Mouse (Mus musculus) forebrain, embryonic 14.5 days (tissue): ENCODE results near the gene Ush2a. TPM values are rescaled to one million over a fixed set of nuclear protein-coding genes. Genes with fewer than 3 reads are reported as not detected.

ENCODE experiments used
- ATAC-seq: fragments of 200-750 bp; cut with Nextera tagmentation; 2 replicates; pipeline ENCODE4 v1.8.0; 2017; ENCODE audit warnings: mild to moderate bottlenecking, moderate library complexity
- DNase-seq: peaks from one replicate; pipeline ENCODE4 v3.0.0-alpha.2; 2015; ENCODE audit warnings: low spot score
- H3K27ac ChIP-seq: fragments of 300-500 bp; sonication (generic); 2 replicates; pipeline ENCODE4 v1.5.1; 2014; ENCODE audit warnings: low read depth, mild to moderate bottlenecking, control low read depth, low read length, moderate library complexity
- H3K27me3 ChIP-seq: fragments of 300-500 bp; sonication (generic); replicated peaks from 2 replicates; pipeline ENCODE4 v1.6.1; 2014; ENCODE audit warnings: low read length, control low read depth, mixed read lengths; ENCODE audit not compliant: control insufficient read depth, insufficient read depth
- H3K36me3 ChIP-seq: fragments of 300-500 bp; sonication (generic); 2 replicates; pipeline ENCODE4 v1.6.1; 2014; ENCODE audit warnings: low read length, control low read depth; ENCODE audit not compliant: control insufficient read depth, insufficient read depth
- H3K4me1 ChIP-seq: fragments of 300-500 bp; sonication (generic); 2 replicates; pipeline ENCODE4 v1.6.1; 2014; ENCODE audit warnings: antibody characterized with exemption, low read length, control low read depth; ENCODE audit not compliant: control insufficient read depth, insufficient read depth
- H3K4me2 ChIP-seq: fragments of 300-500 bp; sonication (generic); 2 replicates; pipeline ENCODE4 v1.6.1; 2014; ENCODE audit warnings: mild to moderate bottlenecking, control low read depth, low read length
- H3K4me3 ChIP-seq: fragments of 300-500 bp; sonication (generic); 2 replicates; pipeline ENCODE4 v1.5.1; 2014; ENCODE audit warnings: low read depth, low read length, control low read depth
- H3K9ac ChIP-seq: fragments of 300-500 bp; sonication (generic); 2 replicates; pipeline ENCODE4 v1.6.1; 2014; ENCODE audit warnings: mild to moderate bottlenecking, low read length, control low read depth, moderate library complexity
- H3K9me3 ChIP-seq: fragments of 300-500 bp; sonication (generic); replicated peaks from 2 replicates; pipeline ENCODE4 v1.6.1; 2016; ENCODE audit warnings: low read length, control low read depth, mixed read lengths; ENCODE audit not compliant: control insufficient read depth
- WGBS: fragments of 180-500 bp; shearing (Covaris S2); extraction: QIAGEN DNeasy Blood & Tissue Kit; methylation state at CpG from one replicate; pipeline ENCODE4 v1.1.7; 2014; 5-methylcytosine and 5-hydroxymethylcytosine counted together
- polyA plus RNA-seq: library from polyadenylated mRNA; unstranded; fragments of >200 nt; fragmentation: Nextera tagmentation; extraction: Ambion mirVana; gene quantifications from 2 replicates; pipeline ENCODE4 v1.2.1, GENCODE M21; 2014

Gene Ush2a
- polyA plus RNA-seq, 1 experiment from 2014 or later, result 0.30 TPM

- Histone ChIP-seq H3K4me2 (no peak overlapping the region), H3K9ac (no peak overlapping the region), H3K4me3 (no peak overlapping the region), H3K4me1 (no peaks in the 10 kb centered on the region), H3K9me3 (no peaks in the 10 kb centered on the region), H3K27ac (no peak overlapping the region), H3K27me3 (no peaks in the 10 kb centered on the region), H3K36me3 (no peaks in the 10 kb centered on the region)
- DNase-seq (no peak), ATAC-seq (no peak)
- WGBS, result 56% methylated on average over 4 of the region's 4 CpGs
These were observed 333.4 kb downstream of the Ush2a start for GRCm38 (mm10) chr1:188595251-188595650.

- no peak for DNase-seq
- WGBS, result 91% methylated on average over 7 of the region's 7 CpGs
These were observed 336.2 kb downstream of the Ush2a start for GRCm38 (mm10) chr1:188598052-188598451.

GRCm38 (mm10) chr1:188599134-188599533, 337.3 kb downstream of the Ush2a start:
- Histone ChIP-seq H3K27ac (no peak overlapping the region), H3K4me1 (no peaks in the 10 kb centered on the region), H3K36me3 (no peaks in the 10 kb centered on the region), H3K27me3 (no peaks in the 10 kb centered on the region), H3K9ac (no peak overlapping the region), H3K9me3 (no peaks in the 10 kb centered on the region), H3K4me3 (no peak overlapping the region), H3K4me2 (no peak overlapping the region)
- DNase-seq (peak; percentile 35), ATAC-seq (no peak)
- WGBS, result 86% methylated on average over 8 of the region's 8 CpGs

More at GRCm38 (mm10) chr1:188598052-188598451, 336.2 kb downstream of the Ush2a start:
- Histone ChIP-seq H3K9me3 (no peaks in the 10 kb centered on the region), H3K4me2 (no peak overlapping the region), H3K9ac (no peak overlapping the region), H3K4me3 (no peak overlapping the region), H3K27me3 (no peaks in the 10 kb centered on the region), H3K4me1 (no peaks in the 10 kb centered on the region), H3K36me3 (no peaks in the 10 kb centered on the region), H3K27ac (no peak overlapping the region)
- ATAC-seq, result no peak

GRCm38 (mm10) chr1:188606450-188606849, 344.6 kb downstream of the Ush2a start:
- H3K36me3 ChIP-seq, result no peaks in the 10 kb centered on the region
- H3K4me2 ChIP-seq, result no peak overlapping the region
- no peak for ATAC-seq
- no peaks in the 10 kb centered on the region for H3K9me3 ChIP-seq
- no peak overlapping the region for H3K4me3 ChIP-seq
- H3K4me1 ChIP-seq, result no peaks in the 10 kb centered on the region
- DNase-seq, result no peak
- H3K27me3 ChIP-seq, result no peaks in the 10 kb centered on the region
- no peak overlapping the region for H3K9ac ChIP-seq
- H3K27ac ChIP-seq, result no peak overlapping the region

GRCm38 (mm10) chr1:188616547-188616946, 354.7 kb downstream of the Ush2a start:
- Histone ChIP-seq H3K4me1 (no peaks in the 10 kb centered on the region), H3K27ac (no peak overlapping the region; the same call in 1 of the 2 replicates), H3K9ac (no peak overlapping the region), H3K36me3 (no peaks in the 10 kb centered on the region), H3K4me3 (no peak overlapping the region), H3K27me3 (no peaks in the 10 kb centered on the region), H3K4me2 (no peak overlapping the region), H3K9me3 (no peaks in the 10 kb centered on the region)
- 79% methylated on average over 5 of the region's 5 CpGs for WGBS
- ATAC-seq (peak; percentile 57; the same call in 1 of the 2 replicates), DNase-seq (peak; percentile 75)

- peak; percentile 68 for DNase-seq
- H3K9ac ChIP-seq, result no peak overlapping the region
- H3K27ac ChIP-seq, result no peak overlapping the region
- WGBS, result 47% methylated on average over 4 of the region's 4 CpGs
- no peaks in the 10 kb centered on the region for H3K36me3 ChIP-seq
- no peaks in the 10 kb centered on the region for H3K9me3 ChIP-seq
- no peak overlapping the region for H3K4me2 ChIP-seq
- H3K4me3 ChIP-seq, result no peak overlapping the region
- H3K27me3 ChIP-seq, result no peaks in the 10 kb centered on the region
- no peaks in the 10 kb centered on the region for H3K4me1 ChIP-seq
- no peak for ATAC-seq
These were observed 371.9 kb downstream of the Ush2a start for GRCm38 (mm10) chr1:188633736-188634135.

- no peaks in the 10 kb centered on the region for H3K36me3 ChIP-seq
- no peak for DNase-seq
- H3K4me3 ChIP-seq, result no peak overlapping the region
- no peaks in the 10 kb centered on the region for H3K4me1 ChIP-seq
- H3K9me3 ChIP-seq, result no peaks in the 10 kb centered on the region
- no peaks in the 10 kb centered on the region for H3K27me3 ChIP-seq
- H3K27ac ChIP-seq, result no peak overlapping the region
- no peak overlapping the region for H3K4me2 ChIP-seq
- no peak overlapping the region for H3K9ac ChIP-seq
- no peak for ATAC-seq
These were observed 377.8 kb downstream of the Ush2a start for GRCm38 (mm10) chr1:188639666-188640065.

- no peaks in the 10 kb centered on the region for H3K36me3 ChIP-seq
- no peak overlapping the region for H3K4me2 ChIP-seq
- 93% methylated on average over 3 of the region's 3 CpGs for WGBS
- DNase-seq, result no peak
- no peaks in the 10 kb centered on the region for H3K27me3 ChIP-seq
- H3K4me3 ChIP-seq, result no peak overlapping the region
- H3K4me1 ChIP-seq, result no peaks in the 10 kb centered on the region
- no peak overlapping the region for H3K27ac ChIP-seq
- no peaks in the 10 kb centered on the region for H3K9me3 ChIP-seq
- no peak overlapping the region for H3K9ac ChIP-seq
- no peak for ATAC-seq
These were observed 381.3 kb downstream of the Ush2a start for GRCm38 (mm10) chr1:188643156-188643555.

GRCm38 (mm10) chr1:188653001-188653400, 391.2 kb downstream of the Ush2a start:
- Histone ChIP-seq H3K27me3 (no peaks in the 10 kb centered on the region), H3K4me2 (no peak overlapping the region), H3K4me1 (no peaks in the 10 kb centered on the region), H3K9me3 (no peaks in the 10 kb centered on the region), H3K27ac (no peak overlapping the region), H3K4me3 (no peak overlapping the region), H3K9ac (no peak overlapping the region), H3K36me3 (no peaks in the 10 kb centered on the region)
- no peak for DNase-seq
- ATAC-seq, result no peak
- WGBS, result 92% methylated on average over 3 of the region's 3 CpGs
